Mouse (Mus musculus) CH12.LX (cell line): Measurements from ENCODE around the gene Slc16a13. TPM values are rescaled to one million over a fixed set of nuclear protein-coding genes. Genes with fewer than 3 reads are reported as not detected.

Source experiments
- DNase-seq: peaks from one replicate; pipeline ENCODE4 v3.0.0-alpha.2; 2013; ENCODE audit errors: extremely low read depth
- H3K27ac ChIP-seq: 2 replicates; pipeline ENCODE4 v1.5.1; 2012; ENCODE audit warnings: low read depth, mild to moderate bottlenecking, control low read depth, moderate library complexity; ENCODE audit not compliant: insufficient read depth
- H3K27me3 ChIP-seq: replicated peaks from 2 replicates; pipeline ENCODE3; 2012; ENCODE audit warnings: inconsistent platforms
- H3K36me3 ChIP-seq, 2 experiments: replicated peaks in 1 of 2; 2 replicates each; pipeline versions ENCODE3 to v1.6.1; 2012; ENCODE audit warnings: inconsistent platforms in 1 of 2, low read length in 1 of 2, mild to moderate bottlenecking in 1 of 2, mixed read lengths in 1 of 2, moderate library complexity in 1 of 2; ENCODE audit not compliant: control insufficient read depth in 1 of 2, insufficient read depth in 1 of 2
- H3K4me1 ChIP-seq, 2 experiments: 2 replicates each; pipeline ENCODE4 v1.6.1; 2012; ENCODE audit warnings: inconsistent platforms in 1 of 2, moderate library complexity in 1 of 2; ENCODE audit not compliant: insufficient read depth in 2 of 2, control insufficient read depth in 1 of 2
- H3K4me2 ChIP-seq: 2 replicates; pipeline ENCODE4 v1.6.1; 2012; ENCODE audit warnings: low read depth, mild to moderate bottlenecking, control low read depth; ENCODE audit not compliant: poor library complexity, insufficient read depth, severe bottlenecking
- H3K4me3 ChIP-seq, 3 experiments: fragments of 150-350 bp in 1 of 3; sonication (generic) in 1 of 3; replicated peaks in 1 of 3; 2 replicates each; pipeline versions ENCODE3 to v1.5.1; 2011 to 2012; ENCODE audit warnings: low read depth in 2 of 3, low read length in 2 of 3, mild to moderate bottlenecking in 2 of 3, moderate library complexity in 2 of 3, control low read depth in 1 of 3, improper control_type of control experiment in 1 of 3, inconsistent platforms in 1 of 3, mixed read lengths in 1 of 3; ENCODE audit not compliant: poor library complexity in 1 of 3
- H3K79me2 ChIP-seq: replicated peaks from 2 replicates; pipeline ENCODE4 v1.6.1; 2012; ENCODE audit warnings: mild to moderate bottlenecking, moderate library complexity; ENCODE audit not compliant: control insufficient read depth, poor library complexity, insufficient read depth, severe bottlenecking; ENCODE audit errors: extremely low read depth
- H3K9ac ChIP-seq: 2 replicates; pipeline ENCODE4 v1.6.1; 2012; ENCODE audit warnings: low read depth, mild to moderate bottlenecking, control low read depth, moderate library complexity; ENCODE audit not compliant: insufficient read depth
- H3K9me3 ChIP-seq: replicated peaks from 2 replicates; pipeline ENCODE3; 2012; ENCODE audit warnings: low read length, inconsistent platforms, mixed read lengths
- CHD1 ChIP-seq: IDR thresholded peaks from 2 replicates; pipeline ENCODE4 v1.6.1; 2012; ENCODE audit warnings: low read depth, low read length, improper control_type of control experiment, inconsistent platforms
- CHD2 ChIP-seq: IDR thresholded peaks from 2 replicates; pipeline ENCODE4 v1.6.1; 2011; ENCODE audit warnings: low read length, improper control_type of control experiment
- ELF1 ChIP-seq: IDR thresholded peaks from 2 replicates; pipeline ENCODE4 v1.6.1; 2014; ENCODE audit warnings: low read depth, mild to moderate bottlenecking, inconsistent platforms, low read length, improper control_type of control experiment
- EP300 ChIP-seq: IDR thresholded peaks from 2 replicates; pipeline ENCODE4 v1.6.1; 2011; ENCODE audit warnings: low read length, improper control_type of control experiment
- ETS1 ChIP-seq: conservative IDR thresholded peaks from 2 replicates; pipeline ENCODE4 v1.6.1; 2012; ENCODE audit warnings: low read depth, mild to moderate bottlenecking, inconsistent platforms, low read length, improper control_type of control experiment, moderate library complexity
- GABPA ChIP-seq: IDR thresholded peaks from 2 replicates; pipeline ENCODE4 v1.6.1; 2012; ENCODE audit warnings: low read depth, low read length, improper control_type of control experiment, inconsistent platforms; ENCODE audit not compliant: insufficient replicate concordance
- MYC ChIP-seq: IDR thresholded peaks from 2 replicates; pipeline ENCODE4 v1.6.1; 2011; ENCODE audit warnings: low read depth, mild to moderate bottlenecking, improper control_type of control experiment, low read length
- NRF1 ChIP-seq: IDR thresholded peaks from 2 replicates; pipeline ENCODE4 v1.6.1; 2014; ENCODE audit warnings: low read depth, mild to moderate bottlenecking, inconsistent platforms, low read length, improper control_type of control experiment, moderate library complexity
- RAD21 ChIP-seq: IDR thresholded peaks from 2 replicates; pipeline ENCODE4 v1.6.1; 2011; ENCODE audit warnings: low read depth, mild to moderate bottlenecking, low read length, improper control_type of control experiment, moderate library complexity
- SIN3A ChIP-seq: IDR thresholded peaks from 2 replicates; pipeline ENCODE4 v1.6.1; 2012; ENCODE audit warnings: low read length, improper control_type of control experiment, inconsistent platforms
- SMC3 ChIP-seq: IDR thresholded peaks from 2 replicates; pipeline ENCODE4 v1.6.1; 2011; ENCODE audit warnings: low read depth, low read length, improper control_type of control experiment
- TCF12 ChIP-seq: IDR thresholded peaks from 2 replicates; pipeline ENCODE4 v1.6.1; 2014; ENCODE audit warnings: low read depth, mild to moderate bottlenecking, inconsistent platforms, low read length, improper control_type of control experiment
- ZC3H11A ChIP-seq: IDR thresholded peaks from 2 replicates; pipeline ENCODE4 v1.6.1; 2012; ENCODE audit warnings: low read depth, mild to moderate bottlenecking, inconsistent platforms, low read length, improper control_type of control experiment
- ZKSCAN1 ChIP-seq: IDR thresholded peaks from 2 replicates; pipeline ENCODE4 v1.6.1; 2012; ENCODE audit warnings: low read depth, inconsistent platforms, low read length, improper control_type of control experiment, borderline replicate concordance
- ZMIZ1 ChIP-seq: IDR thresholded peaks from 2 replicates; pipeline ENCODE4 v1.6.1; 2012; ENCODE audit warnings: low read depth, mild to moderate bottlenecking, inconsistent platforms, low read length, improper control_type of control experiment
- ZNF384 ChIP-seq: IDR thresholded peaks from 2 replicates; pipeline ENCODE4 v1.6.1; 2012; ENCODE audit warnings: low read depth, low read length, improper control_type of control experiment, inconsistent platforms
- dilution Hi-C: fragments of 300-500 bp; cut with MboI; formaldehyde crosslinking; loops from 2 replicates; pipeline ENCODE4 v1.14.3; 2020; ENCODE audit warnings: low sequenced_read_pairs; ENCODE audit not compliant: extremely low pct_unique_long_range_greater_than_20kb, extremely low pct_ligation_motif_present
- in situ Hi-C: fragments of 300-500 bp; cut with MboI; formaldehyde crosslinking; loops from 3 replicates; pipeline ENCODE4 v1.14.3; 2019; ENCODE audit warnings: low sequenced_read_pairs, low pct_ligation_motif_present, low pct_unique_long_range_greater_than_20kb, mixed read lengths
- polyA plus RNA-seq: library from polyadenylated mRNA; unstranded; fragments of >175 nt; gene quantifications from 2 replicates; pipeline ENCODE4 v1.2.1, GENCODE M21; 2012; ENCODE audit warnings: low read depth; ENCODE audit not compliant: insufficient read length
- total RNA-seq, 2 experiments: library from RNA; depleted of rRNA; stranded (reverse); fragments of 300-350 nt in 1 of 2; fragments of >200 nt in 1 of 2; gene quantifications; 2 replicates each; pipeline ENCODE4 v1.2.3; 2012 to 2014

Gene Slc16a13
- total and polyA plus RNA-seq, 3 experiments, result 8.4 to 19.0 (median 12.0) TPM

DNA sequence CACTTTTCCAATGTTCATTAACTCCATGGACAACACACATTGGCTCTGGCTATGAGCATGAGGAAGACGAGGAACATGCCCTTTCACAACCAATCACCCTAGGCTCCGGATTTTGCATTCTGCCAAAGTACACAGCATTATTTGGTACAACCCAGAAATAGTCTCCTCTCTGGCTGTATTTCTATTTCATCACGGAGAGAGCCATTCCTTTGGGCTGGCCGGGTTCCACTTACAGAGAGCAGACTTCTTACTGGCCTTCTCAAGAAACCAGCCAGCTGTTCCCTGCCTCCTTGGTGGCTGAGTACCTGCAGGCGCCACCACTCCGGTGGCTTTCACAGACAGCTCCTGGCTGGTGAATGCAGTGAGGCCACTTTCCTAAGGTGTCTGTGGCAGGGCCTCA lies 8.4 kb downstream of the Slc16a13 start, which contains the start of gene Slc16a11:
Gene Slc16a11, plus strand, starts transcription at position 330 of the 400 bp plus-strand sequence.
- no peak for DNase-seq
- no peaks in the 10 kb centered on the region for H3K27me3 ChIP-seq
- H3K4me2 ChIP-seq, result no peak within 1 kb of the TSS
- H3K9ac ChIP-seq, result no peak within 1 kb of the TSS
- TF ChIP-seq GABPA, result no peak
- H3K79me2 ChIP-seq, result no peaks in the 10 kb centered on the region
- H3K36me3 ChIP-seq, result peaks cover 5 to 29% of the 10 kb centered on the region in 2 experiments
- dilution Hi-C loops, result no loop called here
- H3K27ac ChIP-seq, result no peak within 1 kb of the TSS
- in situ Hi-C loops, result no loop called here
- H3K4me1 ChIP-seq, result no peaks in the 10 kb centered on the region
- no peaks in the 10 kb centered on the region for H3K9me3 ChIP-seq
- no peak within 1 kb of the TSS for H3K4me3 ChIP-seq

DNA sequence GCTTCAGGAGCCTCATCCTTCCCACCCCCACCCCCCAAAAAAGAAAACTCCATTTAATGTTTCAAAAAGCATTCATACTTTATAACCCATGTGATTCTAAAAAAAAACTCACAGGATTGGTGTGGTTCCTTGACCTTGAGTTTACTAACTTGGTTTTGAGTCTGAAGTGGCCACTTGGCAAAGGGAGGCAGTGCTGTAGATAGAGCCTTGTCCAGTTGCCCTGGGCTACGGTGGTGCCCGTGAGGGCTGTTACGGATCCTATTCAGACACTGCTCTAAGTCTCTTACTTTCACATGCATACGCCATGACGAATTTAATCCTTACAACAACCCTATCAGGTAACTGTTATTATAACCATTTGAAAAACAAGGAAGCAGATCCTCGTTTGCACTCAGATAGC lies 8.9 kb downstream of the Slc16a13 start:
- H3K4me1 ChIP-seq, result no peaks in the 10 kb centered on the region
- no peak overlapping the region for H3K4me2 ChIP-seq
- no peaks in the 10 kb centered on the region for H3K9me3 ChIP-seq
- H3K27me3 ChIP-seq, result no peaks in the 10 kb centered on the region
- H3K4me3 ChIP-seq, result no peak overlapping the region
- in situ Hi-C loops, result no loop called here
- dilution Hi-C loops, result no loop called here
- H3K36me3 ChIP-seq, result peaks cover 4 to 25% of the 10 kb centered on the region in 2 experiments
- H3K79me2 ChIP-seq, result no peaks in the 10 kb centered on the region
- no peak overlapping the region for H3K27ac ChIP-seq
- H3K9ac ChIP-seq, result no peak overlapping the region
- no peak for DNase-seq
- TF ChIP-seq SMC3, result no peak
- no peak for TF ChIP-seq ZMIZ1
- no peak for TF ChIP-seq ZC3H11A
- no peak for TF ChIP-seq TCF12
- no peak for TF ChIP-seq ELF1
- TF ChIP-seq ZNF384, result no peak
- no peak for TF ChIP-seq SIN3A
- no peak for TF ChIP-seq EP300
- TF ChIP-seq CHD1, result no peak

DNA sequence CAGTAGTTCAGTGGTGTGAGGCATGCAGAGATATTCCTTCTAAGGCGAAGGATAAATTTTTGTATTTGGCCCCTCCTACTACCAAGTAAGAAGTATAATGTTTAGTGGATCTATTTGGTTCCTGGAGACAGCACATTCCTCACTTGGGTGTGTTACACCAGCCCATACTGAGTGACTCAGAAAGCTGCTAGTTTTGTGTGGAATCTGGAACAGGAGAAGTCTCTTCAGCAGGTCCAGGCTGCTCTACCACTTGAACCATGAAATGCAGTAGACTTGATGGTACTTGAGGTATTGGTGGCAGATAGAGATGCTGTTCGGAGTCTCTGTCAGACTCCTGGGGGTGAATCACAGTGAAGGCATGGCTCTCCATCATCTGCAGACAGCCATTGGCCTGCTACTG lies 10.2 kb downstream of the Slc16a13 start:
- Histone ChIP-seq H3K27me3 (peaks cover 12% of the 10 kb centered on the region), H3K4me2 (no peak overlapping the region), H3K9me3 (no peaks in the 10 kb centered on the region), H3K27ac (no peak overlapping the region), H3K79me2 (no peaks in the 10 kb centered on the region), H3K4me1 (no peaks in the 10 kb centered on the region), H3K36me3 (peaks cover 0 to 12% of the 10 kb centered on the region in 2 experiments), H3K9ac (no peak overlapping the region), H3K4me3 (no peak overlapping the region)
- TF ChIP-seq RAD21, result no peak
- TF ChIP-seq ETS1, result no peak
- TF ChIP-seq MYC, result no peak
- TF ChIP-seq CHD2, result no peak
- TF ChIP-seq TCF12, result no peak
- no peak for TF ChIP-seq ZMIZ1
- TF ChIP-seq SMC3, result no peak
- TF ChIP-seq ZKSCAN1, result no peak
- TF ChIP-seq NRF1, result no peak
- dilution Hi-C loops (no loop called here), in situ Hi-C loops (no loop called here)
- DNase-seq, result no peak
